Mouse (Mus musculus) embryonic facial prominence, embryonic 12.5 days (tissue): ENCODE measurements at regions not wholly inside any gene's neighbourhood (a gene's known extent, or its start where the extent isn't known, plus 50 kb on each side); places are given as distances from the start of the nearest gene placed in this dataset.

ENCODE experiments used
- ATAC-seq: fragments of 200-750 bp; cut with Nextera tagmentation; 2 replicates; pipeline ENCODE4 v1.8.0; 2017; ENCODE audit not compliant: insufficient number of reproducible peaks, insufficient read depth, low FRiP score, low TSS enrichment
- H3K27ac ChIP-seq: fragments of 300-500 bp; sonication (generic); 2 replicates; pipeline ENCODE4 v1.5.1; 2016; ENCODE audit warnings: mild to moderate bottlenecking
- H3K27me3 ChIP-seq: fragments of 300-500 bp; sonication (generic); 2 replicates; pipeline ENCODE4 v1.6.1; 2016; ENCODE audit warnings: mild to moderate bottlenecking, moderate library complexity
- H3K36me3 ChIP-seq: fragments of 300-500 bp; sonication (generic); 2 replicates; pipeline ENCODE4 v1.6.1; 2016; ENCODE audit warnings: mild to moderate bottlenecking
- H3K4me1 ChIP-seq: fragments of 300-500 bp; sonication (generic); 2 replicates; pipeline ENCODE4 v1.6.1; 2016
- H3K4me2 ChIP-seq: fragments of 300-500 bp; sonication (generic); replicated peaks from 2 replicates; pipeline ENCODE4 v1.6.1; 2016; ENCODE audit warnings: mild to moderate bottlenecking, moderate library complexity
- H3K4me3 ChIP-seq: fragments of 300-500 bp; sonication (generic); 2 replicates; pipeline ENCODE4 v1.5.1; 2016; ENCODE audit warnings: mild to moderate bottlenecking
- H3K9ac ChIP-seq: fragments of 300-500 bp; sonication (generic); 2 replicates; pipeline ENCODE4 v1.6.1; 2016; ENCODE audit warnings: mild to moderate bottlenecking, moderate library complexity
- H3K9me3 ChIP-seq: fragments of 300-500 bp; sonication (generic); 2 replicates; pipeline ENCODE4 v1.6.1; 2016; ENCODE audit warnings: mild to moderate bottlenecking, moderate library complexity
- WGBS: fragments of 180-500 bp; shearing (Covaris S2); methylation state at CpG from one replicate; pipeline ENCODE4 v1.1.7; 2016; 5-methylcytosine and 5-hydroxymethylcytosine counted together

DNA sequence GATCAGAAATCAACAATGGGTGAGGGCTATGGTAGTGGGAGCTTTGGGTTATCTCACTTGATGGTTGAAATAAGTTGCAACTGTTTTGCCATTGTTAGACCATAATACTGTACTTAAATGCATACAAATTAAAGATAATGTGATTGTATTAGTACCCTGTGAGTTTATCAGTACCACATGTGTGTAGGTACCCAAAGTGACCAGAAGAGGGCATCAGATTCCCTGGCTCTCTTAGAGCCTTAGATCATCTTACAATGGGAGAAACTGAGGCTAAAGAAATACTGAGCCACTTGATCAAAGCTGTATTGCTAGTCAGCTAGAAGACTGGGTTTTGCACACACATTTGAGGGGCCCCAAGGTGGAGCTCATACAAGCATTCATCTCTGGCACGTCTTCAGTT, 155.5 kb downstream of the Fgf9 start:
- no peak overlapping the region for H3K4me2 ChIP-seq
- H3K27ac ChIP-seq, result no peak overlapping the region
- H3K4me3 ChIP-seq, result no peak overlapping the region
- no peaks in the 10 kb centered on the region for H3K27me3 ChIP-seq
- no peaks in the 10 kb centered on the region for H3K4me1 ChIP-seq
- no peaks in the 10 kb centered on the region for H3K9me3 ChIP-seq
- H3K36me3 ChIP-seq, result no peaks in the 10 kb centered on the region
- no peak for ATAC-seq
- no peak overlapping the region for H3K9ac ChIP-seq
- 97% methylated on average over 1 of the region's 1 CpGs for WGBS

GRCm38 (mm10) chr14:58224419-58224818, 154.1 kb downstream of the Fgf9 start:
- 77% methylated on average over 3 of the region's 3 CpGs for WGBS
- no peak overlapping the region for H3K9ac ChIP-seq
- no peaks in the 10 kb centered on the region for H3K36me3 ChIP-seq
- no peaks in the 10 kb centered on the region for H3K27me3 ChIP-seq
- no peak for ATAC-seq
- no peaks in the 10 kb centered on the region for H3K4me1 ChIP-seq
- no peak overlapping the region for H3K27ac ChIP-seq
- H3K9me3 ChIP-seq, result no peaks in the 10 kb centered on the region
- no peak overlapping the region for H3K4me2 ChIP-seq
- no peak overlapping the region for H3K4me3 ChIP-seq

DNA sequence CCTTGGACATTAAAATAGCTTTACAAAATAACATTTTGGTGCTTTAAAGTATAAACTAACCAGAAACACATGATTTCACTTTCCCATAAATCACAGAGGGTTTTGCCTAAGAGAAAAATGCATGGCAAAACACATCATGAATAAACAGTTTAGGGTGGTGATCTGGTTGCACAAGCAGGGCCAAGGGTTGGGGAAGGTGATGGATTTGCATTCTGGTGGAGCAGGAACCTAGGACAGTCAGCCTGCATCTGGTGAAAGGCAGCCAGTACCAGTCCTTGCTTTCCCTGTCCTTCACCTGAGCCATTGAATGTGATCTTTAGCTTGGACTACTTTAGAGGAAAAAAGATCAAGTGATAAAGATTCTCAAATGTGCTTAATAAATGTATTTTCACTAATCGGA, 138.1 kb downstream of the Fgf9 start:
- H3K27ac ChIP-seq, result no peak overlapping the region
- H3K27me3 ChIP-seq, result no peaks in the 10 kb centered on the region
- 93% methylated on average over 1 of the region's 1 CpGs for WGBS
- no peaks in the 10 kb centered on the region for H3K9me3 ChIP-seq
- ATAC-seq, result no peak
- no peaks in the 10 kb centered on the region for H3K4me1 ChIP-seq
- H3K4me3 ChIP-seq, result no peak overlapping the region
- no peak overlapping the region for H3K4me2 ChIP-seq
- no peaks in the 10 kb centered on the region for H3K36me3 ChIP-seq
- H3K9ac ChIP-seq, result no peak overlapping the region

- Histone ChIP-seq H3K36me3 (no peaks in the 10 kb centered on the region), H3K4me1 (no peaks in the 10 kb centered on the region), H3K9ac (no peak overlapping the region), H3K4me2 (no peak overlapping the region), H3K4me3 (no peak overlapping the region), H3K9me3 (no peaks in the 10 kb centered on the region), H3K27me3 (no peaks in the 10 kb centered on the region), H3K27ac (no peak overlapping the region)
- 50% methylated on average over 6 of the region's 6 CpGs for WGBS
- ATAC-seq, result no peak
Measured at GRCm38 (mm10) chr14:58202607-58203295, 132.4 kb downstream of the Fgf9 start.

DNA sequence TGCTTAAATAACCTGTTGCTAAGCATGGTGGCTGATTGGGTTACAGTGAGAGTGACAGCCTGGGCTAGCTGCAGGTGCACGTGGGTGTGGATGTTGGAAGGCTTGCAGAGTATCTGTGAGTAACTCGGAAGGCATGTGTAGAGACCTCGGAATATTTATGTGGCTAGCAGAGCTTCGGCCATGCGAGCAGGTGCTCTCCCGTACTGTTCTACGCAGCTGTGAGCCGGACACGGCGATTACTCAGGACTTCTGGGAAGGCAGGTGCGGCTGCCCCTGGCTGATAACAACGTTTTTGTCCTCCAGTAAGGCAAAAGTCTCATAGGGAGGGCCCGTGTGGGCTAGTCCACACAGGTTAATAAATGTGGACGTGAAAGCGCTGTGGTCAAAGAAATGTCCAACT, 119.6 kb downstream of the Fgf9 start:
- no peaks in the 10 kb centered on the region for H3K4me1 ChIP-seq
- H3K4me2 ChIP-seq, result no peak overlapping the region
- H3K9me3 ChIP-seq, result no peaks in the 10 kb centered on the region
- no peaks in the 10 kb centered on the region for H3K36me3 ChIP-seq
- H3K27me3 ChIP-seq, result no peaks in the 10 kb centered on the region
- H3K27ac ChIP-seq, result no peak overlapping the region
- WGBS, result 82% methylated on average over 15 of the region's 15 CpGs
- H3K9ac ChIP-seq, result no peak overlapping the region
- ATAC-seq, result no peak
- H3K4me3 ChIP-seq, result no peak overlapping the region

GRCm38 (mm10) chr14:58182869-58183268, 112.5 kb downstream of the Fgf9 start:
- WGBS, result 66% methylated on average over 5 of the region's 5 CpGs

GRCm38 (mm10) chr14:58180724-58181123, 110.4 kb downstream of the Fgf9 start:
- Histone ChIP-seq H3K27ac (no peak overlapping the region), H3K36me3 (no peaks in the 10 kb centered on the region), H3K4me3 (no peak overlapping the region), H3K9ac (no peak overlapping the region), H3K9me3 (0 out of 2 replicates have a peak, but pooled peaks cover 4% of the 10 kb centered on the region), H3K27me3 (no peaks in the 10 kb centered on the region), H3K4me1 (no peaks in the 10 kb centered on the region), H3K4me2 (no peak overlapping the region)
- no peak for ATAC-seq

More at GRCm38 (mm10) chr14:58182869-58183268, 112.5 kb downstream of the Fgf9 start:
- ATAC-seq, result no peak
- H3K27ac ChIP-seq, result no peak overlapping the region
- no peak overlapping the region for H3K9ac ChIP-seq
- H3K36me3 ChIP-seq, result no peaks in the 10 kb centered on the region
- no peaks in the 10 kb centered on the region for H3K27me3 ChIP-seq
- no peaks in the 10 kb centered on the region for H3K4me1 ChIP-seq
- H3K4me2 ChIP-seq, result no peak overlapping the region
- 0 out of 2 replicates have a peak, but pooled peaks cover 4% of the 10 kb centered on the region for H3K9me3 ChIP-seq
- H3K4me3 ChIP-seq, result no peak overlapping the region

GRCm38 (mm10) chr14:58175651-58176363, 105.5 kb downstream of the Fgf9 start:
- Histone ChIP-seq H3K27ac (no peak overlapping the region), H3K4me1 (no peaks in the 10 kb centered on the region), H3K9me3 (0 out of 2 replicates have a peak, but pooled peaks cover 4% of the 10 kb centered on the region), H3K9ac (no peak overlapping the region), H3K36me3 (no peaks in the 10 kb centered on the region), H3K4me2 (no peak overlapping the region), H3K27me3 (no peaks in the 10 kb centered on the region), H3K4me3 (no peak overlapping the region)
- no peak for ATAC-seq
- 75% methylated on average over 5 of the region's 5 CpGs for WGBS

- Histone ChIP-seq H3K4me1 (no peaks in the 10 kb centered on the region), H3K4me3 (no peak overlapping the region), H3K9ac (no peak overlapping the region), H3K4me2 (no peak overlapping the region), H3K36me3 (no peaks in the 10 kb centered on the region), H3K27me3 (no peaks in the 10 kb centered on the region), H3K27ac (no peak overlapping the region), H3K9me3 (0 out of 2 replicates have a peak, but pooled peaks cover 4% of the 10 kb centered on the region)
- 82% methylated on average over 6 of the region's 6 CpGs for WGBS
- no peak for ATAC-seq
Measured at GRCm38 (mm10) chr14:58174512-58174911, 104.2 kb downstream of the Fgf9 start.

- H3K9me3 ChIP-seq, result no peaks in the 10 kb centered on the region
- H3K9ac ChIP-seq, result no peak overlapping the region
- 85% methylated on average over 5 of the region's 5 CpGs for WGBS
- H3K36me3 ChIP-seq, result no peaks in the 10 kb centered on the region
- no peak overlapping the region for H3K27ac ChIP-seq
- no peak overlapping the region for H3K4me2 ChIP-seq
- H3K4me3 ChIP-seq, result no peak overlapping the region
- no peaks in the 10 kb centered on the region for H3K27me3 ChIP-seq
- no peak for ATAC-seq
- H3K4me1 ChIP-seq, result no peaks in the 10 kb centered on the region
Measured at GRCm38 (mm10) chr14:58168920-58169319, 98.6 kb downstream of the Fgf9 start.
